Mouse (Mus musculus): ENCODE results near the gene Nipal1.

Nipal1 gene

GRCm38 (mm10) chr5:72671017-72671699 lies 23.6 kb downstream of the Nipal1 start:
- TF ChIP-seq NANOG (IDR thresholded peaks at IDR 0.05; ENCODE audit: borderline replicate concordance, low read length) (no peak), CTCF (conservative IDR thresholded peaks at IDR 0.05; ENCODE audit: low read length) (no peak), POU5F1 (IDR thresholded peaks at IDR 0.05; ENCODE audit: borderline replicate concordance, low read length) (no peak)
- H3K4me3 ChIP-seq (replicated peaks; ENCODE audit: low read length) = no peak overlapping the region
- no peaks in the 10 kb centered on the region for H3K27me3 ChIP-seq (ENCODE audit: insufficient read depth, low read length)
- H3K9me3 ChIP-seq (ENCODE audit: low read length) = no peaks in the 10 kb centered on the region
- no peaks in the 10 kb centered on the region for H3K4me1 ChIP-seq (replicated peaks; ENCODE audit: low read depth, low read length)
- H3K36me3 ChIP-seq (ENCODE audit: insufficient read depth, low read length) = no peaks in the 10 kb centered on the region

GRCm38 (mm10) chr5:72674994-72675542 lies 27.5 kb downstream of the Nipal1 start:
- H3K9me3 ChIP-seq (ENCODE audit: low read length) = no peaks in the 10 kb centered on the region
- TF ChIP-seq POU5F1 (IDR thresholded peaks at IDR 0.05; ENCODE audit: borderline replicate concordance, low read length) (no peak), CTCF (conservative IDR thresholded peaks at IDR 0.05; ENCODE audit: low read length) (no peak), NANOG (IDR thresholded peaks at IDR 0.05; ENCODE audit: borderline replicate concordance, low read length) (no peak)
- H3K4me1 ChIP-seq (replicated peaks; ENCODE audit: low read depth, low read length) = no peaks in the 10 kb centered on the region
- no peaks in the 10 kb centered on the region for H3K27me3 ChIP-seq (ENCODE audit: insufficient read depth, low read length)
- H3K4me3 ChIP-seq (replicated peaks; ENCODE audit: low read length) = no peak overlapping the region
- H3K36me3 ChIP-seq (ENCODE audit: insufficient read depth, low read length) = no peaks in the 10 kb centered on the region

- H3K4me1 ChIP-seq (replicated peaks; ENCODE audit: low read depth, low read length) = no peaks in the 10 kb centered on the region
- TF ChIP-seq POU5F1 (IDR thresholded peaks at IDR 0.05; ENCODE audit: borderline replicate concordance, low read length) (no peak), CTCF (conservative IDR thresholded peaks at IDR 0.05; ENCODE audit: low read length) (no peak)
- peaks cover 13% of the 10 kb centered on the region; the same call in 1 of the 2 replicates for H3K9me3 ChIP-seq (ENCODE audit: low read length)
- H3K27me3 ChIP-seq (ENCODE audit: insufficient read depth, low read length) = no peaks in the 10 kb centered on the region
- H3K4me3 ChIP-seq (replicated peaks; ENCODE audit: low read length) = no peak overlapping the region
- no peaks in the 10 kb centered on the region for H3K36me3 ChIP-seq (ENCODE audit: insufficient read depth, low read length)
Observed at GRCm38 (mm10) chr5:72681451-72681850, 33.9 kb downstream of the Nipal1 start.

- Histone ChIP-seq H3K4me3 (replicated peaks; ENCODE audit: low read length) (no peak overlapping the region), H3K4me1 (replicated peaks; ENCODE audit: low read depth, low read length) (no peaks in the 10 kb centered on the region), H3K9me3 (ENCODE audit: low read length) (peaks cover 32% of the 10 kb centered on the region), H3K36me3 (ENCODE audit: insufficient read depth, low read length) (no peaks in the 10 kb centered on the region), H3K27me3 (ENCODE audit: insufficient read depth, low read length) (no peaks in the 10 kb centered on the region)
- TF ChIP-seq CTCF (conservative IDR thresholded peaks at IDR 0.05; ENCODE audit: low read length) = no peak
- no peak for TF ChIP-seq POU5F1 (IDR thresholded peaks at IDR 0.05; ENCODE audit: borderline replicate concordance, low read length)
- no peak for TF ChIP-seq NANOG (IDR thresholded peaks at IDR 0.05; ENCODE audit: borderline replicate concordance, low read length)
Observed at GRCm38 (mm10) chr5:72689556-72689955, 42.0 kb downstream of the Nipal1 start.

- H3K4me3 ChIP-seq (replicated peaks; ENCODE audit: low read length) = no peak overlapping the region
- no peaks in the 10 kb centered on the region for H3K36me3 ChIP-seq (ENCODE audit: insufficient read depth, low read length)
- no peaks in the 10 kb centered on the region for H3K4me1 ChIP-seq (replicated peaks; ENCODE audit: low read depth, low read length)
- TF ChIP-seq NANOG (IDR thresholded peaks at IDR 0.05; ENCODE audit: borderline replicate concordance, low read length) = no peak
- TF ChIP-seq CTCF (conservative IDR thresholded peaks at IDR 0.05; ENCODE audit: low read length) = no peak
- TF ChIP-seq POU5F1 (IDR thresholded peaks at IDR 0.05; ENCODE audit: borderline replicate concordance, low read length) = no peak
- no peaks in the 10 kb centered on the region for H3K27me3 ChIP-seq (ENCODE audit: insufficient read depth, low read length)
- H3K9me3 ChIP-seq (ENCODE audit: low read length) = peaks cover 25% of the 10 kb centered on the region
Observed at GRCm38 (mm10) chr5:72690516-72690915, 42.9 kb downstream of the Nipal1 start.

- TF ChIP-seq CTCF (conservative IDR thresholded peaks at IDR 0.05; ENCODE audit: low read length) = no peak
- no peak overlapping the region for H3K4me3 ChIP-seq (replicated peaks; ENCODE audit: low read length)
- H3K9me3 ChIP-seq (ENCODE audit: low read length) = peaks cover 10% of the 10 kb centered on the region; the same call in 1 of the 2 replicates
- H3K4me1 ChIP-seq (replicated peaks; ENCODE audit: low read depth, low read length) = peaks cover 12% of the 10 kb centered on the region
- no peaks in the 10 kb centered on the region for H3K36me3 ChIP-seq (ENCODE audit: insufficient read depth, low read length)
- H3K27me3 ChIP-seq (ENCODE audit: insufficient read depth, low read length) = no peaks in the 10 kb centered on the region; the same call in 1 of the 2 replicates
Observed at GRCm38 (mm10) chr5:72694684-72695083, 47.1 kb downstream of the Nipal1 start.

- H3K4me1 ChIP-seq (replicated peaks; ENCODE audit: low read depth, low read length) = peaks cover 12% of the 10 kb centered on the region
- H3K9me3 ChIP-seq (ENCODE audit: low read length) = peaks cover 6% of the 10 kb centered on the region; the same call in 1 of the 2 replicates
- H3K27me3 ChIP-seq (ENCODE audit: insufficient read depth, low read length) = no peaks in the 10 kb centered on the region; the same call in 1 of the 2 replicates
- H3K4me3 ChIP-seq (replicated peaks; ENCODE audit: low read length) = no peak overlapping the region
- no peaks in the 10 kb centered on the region for H3K36me3 ChIP-seq (ENCODE audit: insufficient read depth, low read length)
- TF ChIP-seq POU5F1 (IDR thresholded peaks at IDR 0.05; ENCODE audit: borderline replicate concordance, low read length) (no peak), NANOG (IDR thresholded peaks at IDR 0.05; ENCODE audit: borderline replicate concordance, low read length) (no peak), CTCF (conservative IDR thresholded peaks at IDR 0.05; ENCODE audit: low read length) (no peak)
Observed at GRCm38 (mm10) chr5:72696491-72696890, 48.9 kb downstream of the Nipal1 start.

- Histone ChIP-seq H3K9me3 (ENCODE audit: low read length) (peaks cover 8% of the 10 kb centered on the region; the same call in 1 of the 2 replicates), H3K27me3 (ENCODE audit: insufficient read depth, low read length) (no peaks in the 10 kb centered on the region; the same call in 1 of the 2 replicates), H3K36me3 (ENCODE audit: insufficient read depth, low read length) (no peaks in the 10 kb centered on the region), H3K4me1 (replicated peaks; ENCODE audit: low read depth, low read length) (peaks cover 12% of the 10 kb centered on the region), H3K4me3 (replicated peaks; ENCODE audit: low read length) (no peak overlapping the region)
- TF ChIP-seq CTCF (conservative IDR thresholded peaks at IDR 0.05; ENCODE audit: low read length) (no peak), NANOG (IDR thresholded peaks at IDR 0.05; ENCODE audit: borderline replicate concordance, low read length) (no peak), POU5F1 (IDR thresholded peaks at IDR 0.05; ENCODE audit: borderline replicate concordance, low read length) (no peak)
Observed at GRCm38 (mm10) chr5:72698343-72698742, 50.7 kb downstream of the Nipal1 start.

Data from E14TG2a.4 (cell line).